Mouse (Mus musculus): ENCODE measurements around the gene Tmem246.

Tmem246 gene

DNA sequence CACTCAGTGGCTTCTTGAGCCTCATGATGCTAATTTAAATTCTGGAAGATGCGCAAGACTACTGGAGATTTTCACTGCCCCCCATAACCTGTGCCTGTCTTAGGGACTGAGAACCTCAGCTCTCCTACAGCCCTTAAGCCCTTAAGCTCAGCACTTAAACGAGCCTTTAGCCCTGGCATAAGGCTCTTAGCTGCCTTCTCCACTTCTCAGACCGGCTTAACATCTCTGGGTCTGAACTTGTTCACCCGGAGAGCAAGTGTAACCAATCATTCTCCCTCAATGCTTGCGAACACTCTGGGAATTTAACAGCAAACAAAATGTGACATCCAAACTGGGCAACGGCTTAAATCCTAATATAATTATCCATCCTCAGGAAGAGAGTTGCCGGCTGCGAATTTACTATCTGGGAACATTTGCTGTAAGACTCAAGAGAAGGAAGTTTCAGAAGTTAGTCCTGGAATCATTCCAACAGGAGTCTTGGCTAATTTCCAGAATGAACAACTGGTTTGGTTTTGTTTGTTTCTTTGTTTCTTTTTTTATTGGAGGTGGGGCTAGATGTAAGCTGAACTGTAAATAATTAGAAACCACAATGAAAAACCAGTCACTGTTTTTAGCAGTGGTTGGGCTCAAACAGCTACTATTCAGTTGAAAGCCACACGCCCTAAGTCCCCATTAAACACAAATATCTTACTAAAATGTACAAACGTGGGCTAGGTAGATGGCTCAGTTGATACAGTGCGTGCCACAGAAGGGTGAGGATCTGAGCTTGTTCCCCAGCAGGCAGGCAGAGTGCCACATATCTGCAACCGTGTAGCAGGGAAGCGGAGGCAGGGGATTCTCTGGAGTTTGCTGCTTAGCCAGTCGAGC is 13.5 kb downstream of the Tmem246 start:
- DNase-seq (ENCODE audit: extremely low spot score, low read depth, low spot score) = no peak

- no peak for DNase-seq (ENCODE audit: extremely low spot score, low read depth, low spot score)
Observed at GRCm38 (mm10) chr4:49581256-49581655, 16.4 kb downstream of the Tmem246 start.

DNA sequence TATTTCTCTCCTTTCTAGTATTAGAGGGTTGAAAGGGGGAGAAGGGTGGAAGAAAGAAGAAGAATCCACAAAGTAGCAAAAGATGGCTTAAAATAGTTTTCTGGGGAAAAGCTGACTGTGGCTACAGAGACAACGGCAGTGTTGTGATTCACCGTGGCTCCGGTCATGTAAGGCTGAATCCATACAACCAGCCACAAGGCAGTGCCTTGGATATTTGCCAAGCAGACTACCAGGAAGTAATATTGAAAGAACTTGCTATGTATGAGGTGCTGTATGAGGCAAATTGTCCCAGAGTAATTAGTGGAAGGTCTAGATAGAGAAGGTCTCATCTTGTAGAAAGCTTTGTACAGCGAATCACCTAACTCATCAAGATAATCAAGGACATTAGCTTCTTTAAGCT is 25.5 kb downstream of the Tmem246 start:
- no peak for DNase-seq (ENCODE audit: extremely low spot score, low read depth, low spot score)

DNA sequence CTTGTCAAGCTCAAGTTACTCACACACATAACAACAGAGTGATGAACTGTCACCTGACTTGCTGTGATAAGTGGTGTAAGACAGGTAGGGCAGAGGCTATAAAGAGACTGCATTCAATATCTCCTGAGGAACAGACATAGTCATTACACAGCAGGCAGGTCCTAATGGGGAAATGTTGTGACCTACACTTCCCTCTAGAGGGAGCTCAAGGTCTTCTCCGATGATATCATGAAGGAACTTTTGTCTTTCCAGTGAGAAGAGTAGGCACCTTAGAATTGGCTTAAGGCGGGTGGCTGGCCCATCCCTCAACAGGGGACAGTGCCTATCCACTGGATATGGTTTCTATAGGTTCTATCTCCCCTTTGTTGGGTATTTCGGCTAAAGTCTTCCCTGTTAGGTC is 30.1 kb downstream of the Tmem246 start:
- peak; percentile 50 for DNase-seq (ENCODE audit: extremely low spot score, low read depth, low spot score)

GRCm38 (mm10) chr4:49559915-49560772 is 37.5 kb downstream of the Tmem246 start:
- DNase-seq (ENCODE audit: extremely low spot score, low read depth, low spot score) = no peak

- no peak for DNase-seq (ENCODE audit: extremely low spot score, low read depth, low spot score)
Observed at GRCm38 (mm10) chr4:49558181-49558580, 39.5 kb downstream of the Tmem246 start.

DNA sequence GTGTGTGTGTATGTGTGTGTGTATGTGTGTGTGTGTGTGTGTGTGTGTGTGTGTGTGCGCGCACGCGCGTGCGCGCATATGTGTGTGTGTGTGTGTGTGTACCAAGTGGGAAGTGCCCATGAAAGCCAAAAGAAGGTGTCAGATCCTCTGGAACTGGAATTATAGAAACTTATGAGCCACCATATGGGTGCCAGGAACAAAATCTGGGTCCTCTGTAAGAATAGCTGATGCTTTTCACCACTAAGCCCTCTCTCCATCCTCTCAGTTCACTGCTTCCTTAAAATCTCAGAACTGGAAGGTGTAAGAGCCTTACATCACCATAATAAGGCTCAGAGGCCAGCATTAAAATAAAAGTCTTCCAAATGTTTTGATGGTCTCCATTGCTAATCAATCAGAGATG is 40.3 kb downstream of the Tmem246 start:
- no peak for DNase-seq (ENCODE audit: extremely low spot score, low read depth, low spot score)

DNA sequence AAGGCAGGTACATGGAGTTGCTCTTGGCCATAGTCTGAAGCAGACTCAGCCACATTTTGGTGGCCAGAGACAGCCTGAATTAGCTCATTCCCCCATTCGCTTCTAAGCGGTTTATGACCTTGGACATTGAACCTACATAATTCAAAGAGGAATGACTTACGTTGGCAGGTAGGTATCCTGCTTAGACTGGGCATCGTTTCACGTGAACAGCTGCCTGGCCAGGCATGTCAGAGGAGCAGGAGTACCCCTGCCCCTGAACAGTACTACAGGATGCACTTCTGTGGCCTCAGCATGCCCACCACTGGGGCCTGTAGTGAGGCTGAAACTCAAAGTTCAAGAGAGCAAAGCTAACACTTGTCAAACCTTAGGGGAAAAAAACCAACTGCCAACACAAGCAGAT is 44.3 kb downstream of the Tmem246 start:
- DNase-seq (ENCODE audit: extremely low spot score, low read depth, low spot score) = no peak

DNA sequence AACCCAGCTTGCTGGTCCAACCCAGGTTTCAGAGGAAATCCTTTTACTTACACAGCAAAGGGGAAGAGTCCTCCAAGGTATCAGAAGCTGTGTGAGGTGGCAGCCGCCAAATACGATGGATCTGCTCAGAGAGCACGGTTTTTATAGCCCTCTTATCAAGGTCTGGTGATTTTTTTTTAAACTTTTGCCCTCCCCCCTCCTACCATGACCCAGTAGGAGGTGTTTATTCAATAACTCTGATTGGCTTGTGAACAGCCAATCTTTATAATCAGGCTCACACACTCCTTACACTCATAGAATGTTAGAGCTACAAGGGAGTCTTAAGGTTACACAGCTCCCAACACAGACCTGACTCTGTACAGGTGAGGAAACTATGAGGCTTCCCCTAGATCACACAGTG is 48.3 kb downstream of the Tmem246 start, which contains the start of gene Aldob:
TSS of gene Aldob (minus strand) at position 164 of the 400 bp plus-strand sequence.
- no peak for DNase-seq (ENCODE audit: extremely low spot score, low read depth, low spot score)

DNA sequence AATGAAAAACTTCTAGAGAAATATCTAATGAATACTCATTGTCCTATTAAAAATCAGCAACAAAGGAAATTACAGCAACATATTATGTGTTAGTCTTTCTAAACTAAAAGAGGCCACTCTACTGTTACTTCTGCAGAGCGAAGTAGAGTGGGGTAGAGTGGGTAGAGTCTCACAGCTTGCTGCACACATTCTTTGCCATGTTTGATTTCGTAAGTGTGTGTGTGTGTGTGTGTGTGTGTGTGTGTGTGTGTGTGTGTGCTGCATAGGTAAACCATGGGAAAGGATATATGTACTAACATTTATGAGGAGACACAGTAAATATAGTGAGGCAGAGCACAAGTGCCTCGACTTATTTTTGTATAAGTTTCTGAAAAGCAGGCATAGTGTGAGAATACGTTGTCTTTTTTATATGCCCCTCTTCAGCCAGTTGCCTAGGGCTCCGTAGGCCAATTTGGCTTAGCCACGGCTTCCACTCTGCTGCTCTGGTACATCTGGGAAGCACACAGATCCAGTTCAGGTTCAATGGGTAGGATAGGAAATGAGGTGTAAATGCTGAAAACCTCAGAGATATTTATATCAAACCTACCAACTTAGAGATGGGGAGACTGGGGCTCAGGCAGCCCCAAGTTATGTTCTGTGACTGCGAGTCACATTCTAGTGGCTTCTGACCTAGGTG is 50.0 kb downstream of the Tmem246 start:
- no peak for DNase-seq (ENCODE audit: extremely low spot score, low read depth, low spot score)

DNA sequence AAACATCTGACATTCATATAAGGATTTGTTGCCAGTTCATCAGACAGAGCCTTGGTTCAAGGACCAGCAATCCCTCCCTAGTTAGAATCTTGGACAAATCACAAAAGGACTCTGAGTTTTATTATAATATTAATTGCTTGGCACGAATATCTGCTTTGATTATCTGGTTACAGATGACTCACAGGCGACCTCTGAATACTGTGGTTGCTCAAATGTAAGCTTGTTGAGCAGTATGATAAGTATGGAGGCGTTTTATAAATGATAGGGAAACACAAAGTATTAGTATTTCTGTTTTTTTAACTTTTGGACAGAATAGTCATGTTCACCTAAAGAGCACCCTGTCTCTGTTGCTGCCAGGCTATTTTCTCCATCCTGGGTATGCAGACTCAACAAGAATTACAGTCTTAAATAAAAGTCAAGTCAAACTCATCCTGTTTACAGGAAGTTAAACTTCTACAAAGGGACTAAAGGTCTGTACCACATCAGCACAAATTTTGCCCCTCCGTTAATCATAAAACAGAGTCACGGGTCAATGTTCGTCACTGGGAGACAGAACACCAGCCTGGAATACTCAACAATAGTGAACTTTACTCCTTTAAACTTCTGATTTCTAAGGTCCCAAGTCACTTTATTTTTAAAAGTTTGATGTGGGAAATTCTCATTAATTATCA is 50.7 kb downstream of the Tmem246 start:
- no peak for DNase-seq (ENCODE audit: extremely low spot score, low read depth, low spot score)

DNA sequence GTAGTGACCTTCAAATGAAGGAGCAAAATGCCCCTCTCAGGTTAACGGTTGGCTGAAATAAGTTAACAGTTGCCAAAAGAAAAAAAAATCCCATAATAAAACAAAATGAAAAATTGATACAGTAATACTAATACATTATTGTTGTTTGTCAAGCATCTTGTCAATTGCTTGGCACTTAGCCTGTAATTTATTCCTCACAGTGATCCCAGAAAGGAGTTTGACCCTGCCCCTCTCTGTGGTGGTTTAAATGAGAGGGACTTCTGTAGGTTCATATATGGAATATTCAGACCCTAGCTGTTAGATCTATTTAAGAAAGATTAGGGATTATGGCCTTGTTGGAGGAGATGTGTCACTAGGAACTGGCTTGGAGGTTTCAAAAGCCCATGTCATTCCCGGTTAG is 51.6 kb downstream of the Tmem246 start:
- no peak for DNase-seq (ENCODE audit: extremely low spot score, low read depth, low spot score)

DNA sequence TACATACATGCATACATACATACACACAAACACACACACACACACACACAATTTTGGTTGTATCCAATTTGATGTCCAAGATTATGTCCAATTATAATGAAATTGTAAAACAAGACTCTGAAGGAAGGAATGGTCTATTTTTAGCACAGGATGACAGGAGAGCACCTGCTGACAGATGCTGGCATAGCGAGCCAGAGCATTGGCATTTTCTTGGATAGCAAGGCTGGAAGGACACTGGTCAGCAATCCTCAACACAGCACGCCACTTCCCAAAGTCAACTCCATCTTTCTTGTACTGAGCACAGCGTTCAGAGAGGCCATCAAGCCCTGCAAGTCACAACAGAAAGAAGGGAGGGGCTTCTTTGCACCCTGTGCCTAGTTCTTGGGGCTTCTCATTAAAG is 56.7 kb downstream of the Tmem246 start:
- no peak for DNase-seq (ENCODE audit: extremely low spot score, low read depth, low spot score)

DNA sequence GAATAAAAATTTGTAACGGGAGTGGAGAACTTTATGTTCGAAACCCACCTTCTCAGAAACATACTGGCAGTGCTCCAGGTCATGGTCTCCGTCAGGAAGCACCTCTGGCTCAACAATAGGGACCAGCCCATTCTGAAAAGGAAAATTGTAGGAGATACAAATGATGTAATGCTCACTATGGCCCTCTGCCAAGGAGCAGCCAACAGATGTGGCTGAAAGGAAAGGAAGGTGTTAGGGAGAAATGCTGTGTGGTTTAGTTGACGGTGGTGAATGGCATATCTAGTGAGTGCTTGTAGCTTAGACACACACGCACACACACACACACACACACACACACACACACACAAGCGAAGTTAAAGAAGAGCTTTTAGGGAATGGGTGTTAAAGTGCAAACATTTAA is 58.0 kb downstream of the Tmem246 start:
- no peak for DNase-seq (ENCODE audit: extremely low spot score, low read depth, low spot score)

DNA sequence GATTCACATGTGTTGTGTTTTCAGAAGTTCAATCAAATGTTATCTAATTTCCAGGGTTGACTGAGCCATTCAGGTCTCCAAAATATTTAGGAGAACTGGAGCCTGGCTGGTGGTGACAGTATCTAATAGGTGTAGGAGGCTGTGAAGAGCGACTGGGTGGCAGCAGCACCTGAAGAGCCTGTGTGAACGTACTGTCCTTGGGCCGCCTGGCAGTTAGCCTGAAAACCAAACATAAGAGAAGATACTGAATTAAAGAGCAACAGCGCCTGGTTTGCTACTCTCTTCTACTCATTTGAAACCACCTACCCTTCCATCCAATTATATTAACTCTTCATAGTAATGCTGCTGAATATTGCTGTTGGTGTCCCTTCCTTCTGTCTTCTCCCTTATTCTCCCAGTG is 61.0 kb downstream of the Tmem246 start:
- DNase-seq (ENCODE audit: extremely low spot score, low read depth, low spot score) = no peak

GRCm38 (mm10) chr4:49535675-49536294 is 61.9 kb downstream of the Tmem246 start:
- DNase-seq (ENCODE audit: extremely low spot score, low read depth, low spot score) = no peak

- DNase-seq (ENCODE audit: extremely low spot score, low read depth, low spot score) = no peak
Observed at GRCm38 (mm10) chr4:49535036-49535435, 62.6 kb downstream of the Tmem246 start.

Measured in hindlimb bud, embryonic 11.5 days (tissue).